Mouse (Mus musculus): ENCODE results near the gene Prorsd1.
"Not testable (repeated sequence)": the region's sequence is repeated elsewhere in the genome, so short reads cannot be mapped to it uniquely, and the experiment has no call there.

Prorsd1 gene

GRCm38 (mm10) chr11:29514682-29515412 lies at the start of gene Prorsd1:
Gene Prorsd1 (minus strand): TSS chr11:29515033.
- DNase-seq (ENCODE audit: low spot score in 2 of 2): peak; percentile 86 to 91

GRCm38 (mm10) chr11:29563406-29563805 lies 48.6 kb upstream of the Prorsd1 start:
- no peak for DNase-seq (ENCODE audit: low spot score in 2 of 2)

GRCm38 (mm10) chr11:29560990-29561389 lies 46.2 kb upstream of the Prorsd1 start:
- no peak for DNase-seq (ENCODE audit: low spot score in 2 of 2)

GRCm38 (mm10) chr11:29560452-29560851 lies 45.6 kb upstream of the Prorsd1 start:
- no peak for DNase-seq (ENCODE audit: low spot score in 2 of 2)

- no peak for DNase-seq (ENCODE audit: low spot score in 2 of 2)
Measured at GRCm38 (mm10) chr11:29549425-29549778, 34.6 kb upstream of the Prorsd1 start.

GRCm38 (mm10) chr11:29548504-29549424 lies 33.9 kb upstream of the Prorsd1 start:
- DNase-seq (ENCODE audit: low spot score in 2 of 2): no peak

GRCm38 (mm10) chr11:29547752-29548503 lies 33.1 kb upstream of the Prorsd1 start, which contains the start of the genes Clhc1 and Rps27a:
Gene Clhc1 (plus strand): TSS chr11:29547950.
Gene Rps27a (minus strand): TSS chr11:29548109.
- peak; percentile 89 to 92 for DNase-seq (ENCODE audit: low spot score in 2 of 2)

- DNase-seq (ENCODE audit: low spot score in 2 of 2): no peak
Measured at GRCm38 (mm10) chr11:29547249-29547751, 32.5 kb upstream of the Prorsd1 start.

- no peak for DNase-seq (ENCODE audit: low spot score in 2 of 2)
Measured at GRCm38 (mm10) chr11:29546762-29547161, 31.9 kb upstream of the Prorsd1 start.

GRCm38 (mm10) chr11:29546297-29546696 lies 31.5 kb upstream of the Prorsd1 start:
- not testable (repeated sequence) for DNase-seq (ENCODE audit: low spot score in 2 of 2)

GRCm38 (mm10) chr11:29545150-29545752 lies 30.4 kb upstream of the Prorsd1 start:
- not testable (repeated sequence) for DNase-seq (ENCODE audit: low spot score in 2 of 2)

GRCm38 (mm10) chr11:29544225-29544945 lies 29.6 kb upstream of the Prorsd1 start:
- DNase-seq (ENCODE audit: low spot score in 2 of 2): no peak

GRCm38 (mm10) chr11:29538201-29538600 lies 23.4 kb upstream of the Prorsd1 start:
- no peak for DNase-seq (ENCODE audit: low spot score in 2 of 2)

GRCm38 (mm10) chr11:29525988-29526794 lies 11.4 kb upstream of the Prorsd1 start, which contains the start of gene Mtif2:
Gene Mtif2 (plus strand): TSS chr11:29526408.
- peak; percentile 73 to 81 for DNase-seq (ENCODE audit: low spot score in 2 of 2)

GRCm38 (mm10) chr11:29514325-29514681 lies 530 bp downstream of the Prorsd1 start:
- DNase-seq (ENCODE audit: low spot score in 2 of 2): no peak

- no peak for DNase-seq (ENCODE audit: low spot score in 2 of 2)
Measured at GRCm38 (mm10) chr11:29512818-29513535, 1.9 kb downstream of the Prorsd1 start.

- no peak for DNase-seq (ENCODE audit: low spot score in 2 of 2)
Measured at GRCm38 (mm10) chr11:29509421-29509820, 5.4 kb downstream of the Prorsd1 start.

GRCm38 (mm10) chr11:29504899-29505625 lies 9.8 kb downstream of the Prorsd1 start:
- DNase-seq (ENCODE audit: low spot score in 2 of 2): no peak

Measured in urinary bladder, postnatal 4 days (tissue).